Mouse (Mus musculus) cerebellum, adult 9-11 months (tissue): ENCODE data around the gene Fam92b.

ENCODE experiments used
- DNase-seq: peaks from one replicate; pipeline ENCODE4 v3.0.0; 2022

The Fam92b gene

DNA sequence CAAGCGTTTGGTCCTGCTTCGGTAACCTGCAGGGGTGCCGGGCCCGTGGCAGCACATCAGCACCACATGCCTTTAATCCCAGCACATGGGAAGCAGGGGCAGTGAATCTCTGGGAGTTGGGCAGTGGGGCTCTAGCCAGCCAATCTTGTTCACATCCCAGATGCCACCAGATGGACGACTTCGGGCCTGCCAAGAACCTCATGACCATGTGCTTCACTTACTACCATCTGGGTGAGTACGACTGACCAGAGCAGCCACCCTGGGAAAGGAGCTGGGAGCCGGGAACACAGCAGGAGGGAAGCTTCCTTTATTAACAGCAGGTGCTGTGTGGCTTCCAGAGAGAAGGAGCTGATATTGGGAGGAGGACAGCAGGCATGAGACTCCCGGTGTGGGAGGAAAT is 26.1 kb downstream of the Fam92b start:
- DNase-seq: no peak

DNA sequence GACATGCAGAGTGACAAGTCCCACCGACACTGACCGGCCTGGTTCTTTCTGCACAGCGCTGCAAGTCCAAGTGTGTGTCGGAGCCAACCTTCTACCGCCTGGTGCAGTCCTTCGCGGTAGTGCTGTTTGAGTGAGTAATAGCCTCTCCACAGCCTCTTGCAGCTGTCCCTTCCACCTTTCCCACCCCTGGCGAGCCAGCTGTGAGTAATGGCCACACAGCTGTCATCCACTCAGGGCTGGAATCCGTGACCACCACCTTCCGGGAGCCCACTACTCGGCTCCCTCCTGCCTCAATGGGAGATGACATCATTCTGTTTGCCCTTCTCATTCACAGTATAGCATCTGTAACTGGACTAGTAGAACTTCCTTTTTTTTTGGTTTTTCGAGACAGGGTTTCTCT is 27.2 kb downstream of the Fam92b start:
- no peak for DNase-seq

DNA sequence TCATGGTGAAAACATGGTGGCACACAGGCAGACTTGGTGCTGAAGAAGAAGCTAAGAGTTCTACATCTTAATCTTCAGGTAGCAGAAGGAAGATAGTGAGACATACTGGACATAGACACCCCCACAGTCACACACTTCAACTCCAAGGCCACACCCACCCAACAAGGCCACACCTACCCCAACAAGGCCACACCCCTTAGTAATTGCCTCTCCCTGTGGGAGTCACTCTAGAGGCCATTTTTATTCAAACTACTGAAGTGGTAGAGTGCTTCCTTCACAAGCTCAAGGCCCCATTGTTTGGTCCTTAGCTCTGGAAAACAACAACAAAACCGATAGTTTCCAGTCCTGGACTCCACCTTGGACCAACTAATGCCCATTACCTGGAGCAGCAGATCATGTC is 31.2 kb downstream of the Fam92b start:
- DNase-seq: no peak

DNA sequence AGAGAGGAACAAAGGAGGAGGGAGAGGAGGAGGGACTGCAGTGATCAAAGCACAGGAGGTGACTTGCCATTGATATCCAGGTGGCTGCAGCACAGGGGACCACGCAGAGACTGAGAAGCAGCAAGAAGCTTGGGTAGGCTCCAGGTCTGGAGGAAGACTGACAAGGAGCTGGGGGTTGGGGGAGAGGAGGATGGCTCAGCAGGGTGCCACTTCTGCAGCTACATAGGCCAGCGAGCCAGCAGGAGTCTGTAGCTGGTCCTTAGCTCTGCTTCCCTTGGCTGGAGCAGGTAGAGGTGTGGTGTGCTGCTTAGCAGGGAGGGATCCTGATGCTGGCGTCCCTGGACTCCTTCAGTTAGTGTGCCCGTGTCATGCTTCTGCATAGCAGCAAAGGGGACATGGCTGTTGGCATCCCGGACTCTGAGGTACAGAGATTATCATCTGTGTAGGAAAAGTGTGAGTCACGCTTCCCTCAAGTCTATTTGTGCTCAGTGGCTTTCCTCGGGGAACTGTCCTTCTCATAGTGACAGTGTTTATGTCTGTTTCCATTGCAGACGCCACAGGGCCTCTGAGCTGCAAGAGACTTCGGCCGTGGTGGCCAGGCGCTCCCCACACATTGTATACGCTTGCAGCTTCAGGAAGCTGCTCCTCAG is 32.5 kb downstream of the Fam92b start:
- DNase-seq: peak; percentile 83

DNA sequence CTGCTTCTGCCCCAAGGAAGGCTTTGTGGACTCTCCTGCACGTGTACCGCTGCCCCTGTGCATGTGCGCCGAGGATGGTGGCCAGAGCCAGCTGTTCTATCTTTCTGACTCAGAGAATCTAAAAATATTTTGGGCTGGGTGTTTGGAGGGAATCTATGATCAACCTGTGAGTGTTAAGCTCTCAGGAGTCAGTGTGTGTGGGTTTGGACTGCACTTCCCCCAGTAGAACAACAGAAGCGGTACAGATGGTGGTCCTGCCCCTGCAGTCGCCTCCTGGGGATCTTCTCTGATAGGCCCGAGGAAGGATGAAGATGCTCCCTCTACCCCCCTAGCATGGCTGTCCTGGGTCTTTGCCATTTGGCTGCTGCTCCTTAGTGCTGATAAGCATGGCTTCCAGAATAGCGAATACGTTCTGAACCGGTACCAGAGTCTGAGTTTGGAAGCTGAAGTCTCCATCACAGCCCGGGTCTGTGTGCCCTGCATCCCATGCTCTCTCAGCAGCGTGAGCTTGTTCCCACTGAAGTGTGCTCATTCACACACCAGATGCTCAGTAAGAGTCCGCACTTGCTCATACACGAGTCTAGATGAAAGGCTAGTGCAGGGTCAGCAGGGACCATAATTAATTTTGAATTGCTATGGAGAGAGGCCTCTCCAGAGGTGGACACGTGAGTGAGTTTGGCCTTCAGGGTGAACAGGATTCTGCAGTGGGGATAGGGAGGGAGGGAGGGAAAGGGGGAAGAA is 33.2 kb downstream of the Fam92b start:
- DNase-seq: peak; percentile 73

DNA sequence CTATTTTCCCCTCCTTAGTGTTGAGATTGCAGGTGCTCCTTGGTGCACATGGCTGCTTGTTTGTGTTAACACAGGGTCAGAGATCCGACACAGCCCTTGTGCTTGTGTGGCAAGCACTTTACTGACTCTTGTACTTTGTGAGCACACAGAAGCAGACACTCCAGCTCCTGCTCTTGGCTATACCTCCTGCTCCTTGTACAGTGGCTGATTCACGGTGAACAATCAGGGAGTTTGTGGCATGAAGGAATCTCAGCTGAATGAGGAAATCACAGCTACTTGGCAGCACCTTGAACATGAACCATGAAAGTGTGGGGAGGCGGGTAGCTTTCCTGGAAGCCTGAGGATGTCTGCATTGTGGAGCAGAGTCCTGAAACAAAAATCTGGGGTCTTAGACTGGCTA is 36.5 kb downstream of the Fam92b start:
- no peak for DNase-seq

DNA sequence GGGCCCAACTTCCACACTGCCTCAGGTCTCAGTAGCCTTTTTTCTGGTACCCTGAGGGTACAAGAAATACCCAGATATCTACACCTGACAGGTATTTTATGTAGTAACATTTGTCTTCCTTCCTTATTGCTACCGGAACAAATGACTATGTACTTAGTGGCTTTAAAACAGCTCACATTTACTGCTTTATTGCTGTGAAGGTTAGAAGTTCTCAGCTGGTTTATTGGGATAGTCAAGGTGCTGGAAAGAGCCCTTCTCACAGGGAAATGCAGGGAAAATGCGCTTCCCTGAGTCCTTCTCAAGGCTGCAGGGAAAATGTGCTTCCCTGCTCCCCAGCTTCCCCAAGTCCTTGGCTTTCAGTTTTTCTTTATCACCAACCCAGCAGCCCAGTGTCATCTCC is 38.3 kb downstream of the Fam92b start:
- DNase-seq: no peak

DNA sequence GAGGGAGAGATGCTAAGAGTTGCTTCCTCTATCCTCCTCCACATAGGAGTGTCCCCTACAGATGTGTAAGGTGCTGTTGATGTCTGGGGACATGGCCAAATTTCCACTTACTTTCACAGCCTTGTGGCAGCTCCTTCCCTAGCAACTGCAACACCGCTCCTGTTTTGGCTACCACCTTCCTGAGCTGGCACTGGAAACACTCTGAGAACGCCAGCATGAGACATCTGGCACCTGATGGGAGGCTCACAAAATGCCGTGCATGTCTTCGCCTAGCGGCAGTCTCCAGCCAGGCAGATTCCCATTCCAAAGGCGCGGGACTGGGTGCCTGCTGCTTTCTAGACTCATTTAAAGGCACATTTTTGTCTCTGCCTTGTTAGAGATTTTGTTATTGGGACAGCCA is 40.6 kb downstream of the Fam92b start:
- peak; percentile 77 for DNase-seq

DNA sequence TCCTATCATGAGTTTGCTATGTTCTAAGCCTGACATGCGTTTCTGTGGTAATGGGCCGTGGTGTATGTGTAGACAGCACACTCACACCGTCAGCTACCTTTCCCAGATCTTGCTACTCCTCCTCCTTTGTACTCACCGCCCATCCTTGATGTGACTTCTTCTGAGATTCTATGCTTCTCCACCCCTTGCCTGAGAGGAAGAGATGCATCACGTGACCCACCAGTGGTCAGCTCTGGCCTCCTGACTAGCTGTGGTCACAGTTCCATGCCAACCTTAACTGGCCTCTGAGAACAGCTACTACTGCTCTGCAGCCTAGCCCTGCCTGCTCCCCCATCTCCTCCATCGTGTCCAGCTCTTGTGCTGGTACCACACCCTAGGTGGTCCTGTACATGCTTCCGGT is 41.6 kb downstream of the Fam92b start:
- DNase-seq: peak; percentile 45

DNA sequence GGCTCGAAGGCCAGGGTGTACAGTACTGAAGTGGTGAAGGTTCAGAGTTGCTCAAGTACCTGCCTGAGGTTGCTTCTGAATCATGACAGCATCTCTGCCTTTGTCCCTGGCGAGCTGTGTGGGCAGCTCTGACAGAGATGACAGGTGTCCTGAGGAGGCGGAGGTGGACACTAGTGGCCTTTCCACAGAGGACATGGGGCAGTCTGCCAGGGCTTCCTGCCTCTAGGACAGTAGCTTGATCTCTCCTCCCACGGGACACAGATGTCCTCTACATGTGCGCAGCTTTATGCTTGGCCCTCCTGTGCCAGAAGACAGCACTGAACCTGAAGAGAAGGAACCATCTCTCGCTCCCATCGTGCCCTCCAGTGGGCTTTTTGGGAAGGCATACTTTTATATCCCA is 44.1 kb downstream of the Fam92b start:
- peak; percentile 97 for DNase-seq

DNA sequence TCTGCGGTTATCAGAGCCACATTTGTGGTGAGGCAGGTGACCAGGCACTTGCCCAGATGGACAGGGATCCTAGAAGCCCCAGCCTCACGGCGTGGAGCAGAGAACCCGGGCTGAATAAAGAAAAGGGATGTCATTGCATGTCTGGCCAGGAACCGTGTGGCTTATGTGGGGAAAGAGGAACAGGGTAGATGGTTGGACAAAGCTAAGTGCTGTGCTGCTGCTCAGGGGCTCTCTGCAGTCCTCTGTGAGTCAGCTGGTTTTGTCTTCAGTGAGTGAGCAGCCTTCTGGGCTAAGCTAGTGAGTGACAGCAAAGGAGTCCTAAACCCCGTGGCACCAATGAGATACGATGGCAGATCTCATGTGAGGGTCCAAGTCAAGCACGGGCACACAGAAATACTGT is 46.1 kb downstream of the Fam92b start:
- DNase-seq: no peak

DNA sequence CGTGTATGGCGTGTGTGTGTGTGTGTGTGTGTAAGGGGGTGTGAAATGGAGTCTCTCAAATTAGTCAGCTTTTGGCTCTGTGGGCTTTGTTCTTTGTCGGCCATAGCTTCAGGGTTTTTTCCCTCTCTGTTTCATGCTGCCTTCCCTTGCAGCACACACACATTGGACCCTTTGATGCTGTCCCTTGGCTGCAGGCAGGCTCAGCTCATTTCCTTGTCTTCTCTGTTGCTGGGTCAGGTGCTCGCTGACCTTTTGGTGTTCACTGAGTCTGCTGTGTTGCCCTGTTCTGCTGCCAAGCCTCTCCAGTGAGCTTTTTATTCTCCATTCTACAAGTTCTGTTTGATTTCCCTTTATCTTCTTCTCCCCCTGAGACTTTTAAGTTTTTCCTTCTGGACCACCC is 47.7 kb downstream of the Fam92b start:
- no peak for DNase-seq

DNA sequence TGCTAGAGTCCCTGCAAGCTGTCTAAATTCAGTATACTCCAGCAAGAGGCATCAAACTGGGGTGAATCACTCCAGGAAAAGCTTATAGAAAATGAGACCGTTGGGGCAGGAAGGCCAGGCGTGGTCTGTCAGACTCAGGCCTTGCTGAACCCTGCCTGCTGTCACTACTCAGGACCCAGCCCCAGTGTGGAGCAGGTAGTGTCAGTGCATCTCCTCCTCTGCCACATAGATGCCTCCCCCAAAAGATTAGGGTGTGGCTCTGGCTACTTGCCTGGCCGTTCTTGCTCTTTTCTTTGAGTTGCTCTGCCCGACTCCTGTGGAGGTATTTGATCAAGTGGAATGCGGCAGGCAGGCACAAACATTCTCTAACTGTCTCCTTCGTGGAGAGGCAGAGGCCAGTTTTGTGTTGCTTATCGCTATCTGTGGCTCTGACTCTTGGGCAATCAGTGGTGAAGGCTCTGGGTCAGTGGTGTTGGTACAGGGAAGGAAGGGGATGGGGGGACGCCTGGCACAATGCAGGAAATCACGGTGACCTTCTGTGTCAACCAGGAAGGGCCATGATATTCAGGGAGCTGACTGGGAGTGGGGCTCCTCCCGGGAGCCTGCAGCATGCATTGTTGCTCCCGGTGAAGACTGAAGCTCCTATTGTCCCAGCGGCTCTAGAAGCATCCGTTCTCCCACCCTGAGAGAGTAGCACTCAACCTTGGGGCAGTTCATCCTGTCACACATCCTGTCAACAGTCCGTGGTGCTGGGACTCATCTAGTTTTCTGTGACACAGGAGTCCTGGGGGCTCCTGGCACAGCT is 50.7 kb downstream of the Fam92b start:
- DNase-seq: peak; percentile 45

DNA sequence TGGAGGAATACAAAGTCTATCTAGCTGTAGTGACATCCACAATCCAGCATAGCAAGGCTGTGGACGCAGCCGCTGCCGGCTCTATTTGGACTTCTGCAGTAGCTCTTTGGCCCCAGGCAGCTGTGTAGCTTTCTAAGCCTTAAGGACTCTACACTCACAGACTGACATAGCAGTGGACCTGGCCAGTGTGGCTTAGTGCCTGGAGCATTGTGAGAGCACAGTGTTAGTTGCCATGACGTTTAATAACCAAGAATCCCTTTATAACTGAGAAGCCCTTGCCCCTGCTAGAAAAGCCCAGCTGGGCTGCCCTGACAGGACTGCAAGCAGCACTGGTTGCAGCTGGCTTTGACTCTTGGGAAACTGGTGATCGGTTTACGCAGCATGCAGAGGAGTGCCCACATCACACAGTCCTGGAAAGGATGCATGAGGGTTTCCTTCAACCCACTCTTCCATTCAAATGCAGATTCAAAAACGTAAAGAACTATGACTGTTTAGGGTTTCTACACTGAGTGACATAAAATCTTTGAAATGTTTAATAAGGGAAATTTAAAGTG is 52.4 kb downstream of the Fam92b start:
- no peak for DNase-seq

DNA sequence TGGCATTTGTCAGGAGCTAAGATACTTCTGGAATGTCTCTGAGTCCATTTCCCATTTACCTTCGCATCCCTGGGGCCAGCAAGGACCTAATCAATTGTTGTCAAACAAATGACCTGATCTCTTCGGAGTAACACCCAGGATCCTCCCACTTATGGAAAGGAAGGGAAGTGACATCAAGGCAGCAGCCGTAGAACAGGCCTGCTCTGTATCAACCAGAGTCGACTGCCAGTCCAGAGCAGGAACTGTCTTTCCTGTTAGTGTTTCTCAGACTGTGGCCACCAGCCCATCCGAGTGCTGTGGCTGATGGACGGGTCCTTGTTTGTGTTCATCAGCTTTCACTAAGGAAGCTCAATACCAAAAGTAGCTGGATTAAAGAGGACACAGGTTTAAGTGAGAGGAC is 53.0 kb downstream of the Fam92b start:
- no peak for DNase-seq

DNA sequence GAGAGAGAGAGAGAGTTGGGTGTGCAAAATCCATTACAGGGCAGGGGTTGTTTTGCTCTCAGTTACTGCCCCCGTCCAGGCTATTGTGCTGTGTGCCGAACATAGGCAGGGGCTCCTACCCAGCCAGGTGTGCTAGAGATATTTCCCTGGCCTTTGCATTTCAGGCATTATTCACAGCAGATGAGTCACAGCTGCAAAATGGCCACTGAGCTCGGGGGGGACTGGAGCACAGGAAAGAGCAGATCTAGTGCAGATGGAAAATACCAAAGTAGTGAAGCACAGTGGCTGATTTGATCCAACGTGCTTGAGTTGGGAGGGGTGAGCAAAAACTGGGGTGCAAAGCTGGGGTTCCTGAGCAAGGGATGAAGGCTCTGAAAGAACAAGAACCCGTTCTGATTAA is 56.3 kb downstream of the Fam92b start:
- DNase-seq: no peak

DNA sequence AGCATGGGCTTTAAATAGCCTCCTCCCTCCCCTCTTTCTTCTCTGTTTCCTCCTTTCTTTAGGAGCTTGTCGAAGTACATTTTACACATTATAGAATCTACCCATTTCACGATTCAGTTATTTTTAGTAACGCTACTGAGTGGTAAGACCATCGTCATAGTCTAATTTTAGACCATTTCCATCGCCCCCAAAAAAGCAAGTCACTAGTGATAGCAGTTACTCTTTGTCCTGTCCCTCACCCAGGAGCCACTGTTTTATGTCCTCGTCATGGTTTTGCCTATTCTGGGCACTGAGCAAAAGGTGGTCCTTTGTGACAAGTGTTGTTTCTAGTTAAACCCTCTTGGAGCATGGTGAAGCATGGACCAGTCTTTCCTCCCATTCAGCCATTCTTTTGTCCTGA is 57.3 kb downstream of the Fam92b start:
- no peak for DNase-seq

DNA sequence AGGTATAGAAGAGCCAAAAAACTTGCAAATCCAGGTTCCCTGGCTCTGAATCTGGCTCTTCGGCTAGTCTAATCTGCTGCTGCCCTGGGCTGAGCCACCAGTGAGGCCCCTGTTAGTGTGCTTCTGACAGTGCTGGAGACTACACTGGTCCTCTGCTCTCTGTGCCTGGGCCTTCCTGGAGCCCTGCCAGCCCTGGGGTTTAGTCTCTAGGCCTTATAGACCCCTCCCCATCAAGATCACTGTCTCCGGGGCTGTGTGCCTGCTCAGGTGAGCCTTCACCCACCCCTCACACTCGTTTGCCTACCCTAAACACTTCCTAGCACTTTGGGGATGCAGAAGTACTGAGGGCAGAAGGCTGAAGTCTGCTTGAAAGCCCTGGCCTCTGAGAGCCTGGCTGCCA is 57.8 kb downstream of the Fam92b start:
- peak; percentile 45 for DNase-seq

DNA sequence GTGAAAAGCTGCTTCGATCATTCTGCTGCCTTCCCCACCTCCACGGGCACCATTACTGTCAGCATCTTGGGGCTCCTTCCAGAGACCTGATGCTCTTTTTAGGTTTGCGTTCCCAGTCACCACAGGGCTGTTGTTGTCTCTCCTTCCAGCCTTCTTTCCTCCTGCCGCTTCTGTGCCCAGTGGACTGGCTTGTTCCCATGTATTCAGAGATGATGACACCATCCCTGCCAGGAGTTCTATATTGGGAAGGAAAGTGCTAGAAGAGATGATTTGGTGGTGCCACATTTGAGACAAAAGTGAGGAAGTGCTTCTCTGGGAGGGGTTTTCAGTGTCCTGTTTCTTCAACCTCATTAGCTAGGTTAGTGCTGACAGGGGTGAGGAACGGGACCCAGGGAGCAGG is 58.4 kb downstream of the Fam92b start:
- DNase-seq: no peak

DNA sequence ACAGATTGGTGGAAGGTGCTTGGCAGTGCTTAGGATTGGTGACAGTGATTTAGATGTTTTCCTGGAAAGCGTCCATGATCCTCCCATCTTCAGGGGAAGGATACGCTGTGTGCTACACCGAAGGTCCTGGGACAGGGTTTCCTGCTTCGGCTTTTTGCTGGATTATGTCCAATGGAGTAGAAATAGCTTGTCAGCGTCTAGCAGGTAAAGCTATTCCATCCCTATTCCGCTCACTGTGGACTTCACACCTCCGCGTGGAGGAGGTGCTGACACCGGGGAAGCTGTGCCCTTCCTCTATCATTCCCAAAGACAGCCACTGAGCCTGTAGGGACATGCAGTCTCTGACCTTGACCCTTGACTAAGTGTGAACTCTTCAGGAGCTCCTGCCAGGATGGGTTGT is 59.1 kb downstream of the Fam92b start:
- peak; percentile 50 for DNase-seq

DNA sequence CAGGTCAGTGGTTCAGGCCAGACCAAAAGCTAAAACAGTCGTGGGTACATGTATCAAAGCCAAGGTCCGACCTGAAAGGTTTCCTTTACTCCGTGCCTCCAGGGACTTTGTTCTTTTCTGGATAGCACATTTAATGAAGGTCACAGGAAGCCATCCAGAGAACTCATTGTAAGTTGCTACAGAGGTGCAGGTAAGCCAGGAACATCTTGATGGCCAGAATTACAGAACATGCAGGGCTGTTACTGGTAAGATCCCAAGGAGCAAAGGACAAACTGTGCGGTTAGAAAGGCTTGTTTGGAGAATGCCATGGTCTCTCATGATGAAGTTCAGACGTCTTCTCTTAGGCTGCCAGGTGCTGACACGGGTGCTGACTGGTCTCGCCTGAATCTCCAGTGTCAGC is 60.7 kb downstream of the Fam92b start:
- no peak for DNase-seq
